Mouse (Mus musculus): Measurements from ENCODE around the gene Gpr26. TPM values are rescaled to one million over a fixed set of nuclear protein-coding genes. Genes with fewer than 3 reads are reported as not detected.

Gpr26 gene
- polyA plus RNA-seq, 1 experiment from 2014 or later = 3.0 TPM

- peak; percentile 86 for ATAC-seq
Measured at GRCm38 (mm10) chr7:132012969-132013679, 46.9 kb downstream of the Gpr26 start.

GRCm38 (mm10) chr7:132013970-132014369, 47.7 kb downstream of the Gpr26 start:
- Histone ChIP-seq H3K36me3 (ENCODE audit: control insufficient read depth, insufficient read depth, low read length) (no peaks in the 10 kb centered on the region), H3K4me2 (ENCODE audit: low read length) (no peak overlapping the region), H3K9me3 (replicated peaks; ENCODE audit: control insufficient read depth, low read length, poor library complexity, severe bottlenecking) (no peaks in the 10 kb centered on the region), H3K4me3 (ENCODE audit: low read depth, low read length) (no peak overlapping the region), H3K27me3 (ENCODE audit: control insufficient read depth, insufficient read depth, low read depth, low read length) (no peaks in the 10 kb centered on the region), H3K27ac (ENCODE audit: low read length) (peak overlapping the region; percentile 50; the same call in 1 of the 2 replicates), H3K9ac (ENCODE audit: low read depth, low read length) (no peak overlapping the region), H3K4me1 (ENCODE audit: control insufficient read depth, insufficient read depth, low read length) (peaks cover 10% of the 10 kb centered on the region)
- no peak for ATAC-seq
- WGBS = 84% methylated on average over 5 of the region's 5 CpGs

More at GRCm38 (mm10) chr7:132012969-132013679, 46.9 kb downstream of the Gpr26 start:
- Histone ChIP-seq H3K9me3 (replicated peaks; ENCODE audit: control insufficient read depth, low read length, poor library complexity, severe bottlenecking) (no peaks in the 10 kb centered on the region), H3K36me3 (ENCODE audit: control insufficient read depth, insufficient read depth, low read length) (no peaks in the 10 kb centered on the region), H3K27me3 (ENCODE audit: control insufficient read depth, insufficient read depth, low read depth, low read length) (no peaks in the 10 kb centered on the region), H3K9ac (ENCODE audit: low read depth, low read length) (no peak overlapping the region), H3K4me2 (ENCODE audit: low read length) (no peak overlapping the region), H3K27ac (ENCODE audit: low read length) (peak overlapping the region; percentile 50), H3K4me1 (ENCODE audit: control insufficient read depth, insufficient read depth, low read length) (peaks cover 10% of the 10 kb centered on the region), H3K4me3 (ENCODE audit: low read depth, low read length) (no peak overlapping the region)
- WGBS = 24% methylated on average over 1 of the region's 1 CpGs

- Histone ChIP-seq H3K4me2 (ENCODE audit: low read length) (no peak overlapping the region), H3K4me3 (ENCODE audit: low read depth, low read length) (no peak overlapping the region), H3K36me3 (ENCODE audit: control insufficient read depth, insufficient read depth, low read length) (no peaks in the 10 kb centered on the region), H3K9ac (ENCODE audit: low read depth, low read length) (no peak overlapping the region), H3K9me3 (replicated peaks; ENCODE audit: control insufficient read depth, low read length, poor library complexity, severe bottlenecking) (no peaks in the 10 kb centered on the region), H3K27ac (ENCODE audit: low read length) (no peak overlapping the region), H3K27me3 (ENCODE audit: control insufficient read depth, insufficient read depth, low read depth, low read length) (no peaks in the 10 kb centered on the region), H3K4me1 (ENCODE audit: control insufficient read depth, insufficient read depth, low read length) (peaks cover 10% of the 10 kb centered on the region)
- no peak for ATAC-seq
- WGBS = 18% methylated on average over 3 of the region's 3 CpGs
Measured at GRCm38 (mm10) chr7:132015193-132015592, 48.9 kb downstream of the Gpr26 start.

- no peak for ATAC-seq
- WGBS = 69% methylated on average over 3 of the region's 3 CpGs
Measured at GRCm38 (mm10) chr7:132015933-132016332, 49.7 kb downstream of the Gpr26 start.

GRCm38 (mm10) chr7:132025591-132025990, 59.3 kb downstream of the Gpr26 start:
- H3K4me2 ChIP-seq (ENCODE audit: low read length) = no peak overlapping the region
- no peak overlapping the region for H3K27ac ChIP-seq (ENCODE audit: low read length)
- no peak overlapping the region for H3K4me3 ChIP-seq (ENCODE audit: low read depth, low read length)
- H3K9ac ChIP-seq (ENCODE audit: low read depth, low read length) = no peak overlapping the region
- H3K9me3 ChIP-seq (replicated peaks; ENCODE audit: control insufficient read depth, low read length, poor library complexity, severe bottlenecking) = no peaks in the 10 kb centered on the region
- WGBS = 66% methylated on average over 6 of the region's 6 CpGs
- H3K27me3 ChIP-seq (ENCODE audit: control insufficient read depth, insufficient read depth, low read depth, low read length) = no peaks in the 10 kb centered on the region
- H3K36me3 ChIP-seq (ENCODE audit: control insufficient read depth, insufficient read depth, low read length) = no peaks in the 10 kb centered on the region
- no peaks in the 10 kb centered on the region for H3K4me1 ChIP-seq (ENCODE audit: control insufficient read depth, insufficient read depth, low read length)
- ATAC-seq = no peak

More at GRCm38 (mm10) chr7:132015933-132016332, 49.7 kb downstream of the Gpr26 start:
- H3K27ac ChIP-seq (ENCODE audit: low read length) = no peak overlapping the region
- H3K27me3 ChIP-seq (ENCODE audit: control insufficient read depth, insufficient read depth, low read depth, low read length) = no peaks in the 10 kb centered on the region
- no peak overlapping the region for H3K4me3 ChIP-seq (ENCODE audit: low read depth, low read length)
- no peaks in the 10 kb centered on the region for H3K36me3 ChIP-seq (ENCODE audit: control insufficient read depth, insufficient read depth, low read length)
- H3K4me2 ChIP-seq (ENCODE audit: low read length) = no peak overlapping the region
- no peaks in the 10 kb centered on the region for H3K9me3 ChIP-seq (replicated peaks; ENCODE audit: control insufficient read depth, low read length, poor library complexity, severe bottlenecking)
- peaks cover 10% of the 10 kb centered on the region for H3K4me1 ChIP-seq (ENCODE audit: control insufficient read depth, insufficient read depth, low read length)
- no peak overlapping the region for H3K9ac ChIP-seq (ENCODE audit: low read depth, low read length)

GRCm38 (mm10) chr7:132026671-132027070, 60.4 kb downstream of the Gpr26 start:
- no peak overlapping the region for H3K4me3 ChIP-seq (ENCODE audit: low read depth, low read length)
- H3K27me3 ChIP-seq (ENCODE audit: control insufficient read depth, insufficient read depth, low read depth, low read length) = no peaks in the 10 kb centered on the region
- no peaks in the 10 kb centered on the region for H3K9me3 ChIP-seq (replicated peaks; ENCODE audit: control insufficient read depth, low read length, poor library complexity, severe bottlenecking)
- H3K4me2 ChIP-seq (ENCODE audit: low read length) = no peak overlapping the region
- ATAC-seq = no peak
- H3K9ac ChIP-seq (ENCODE audit: low read depth, low read length) = no peak overlapping the region
- no peak overlapping the region for H3K27ac ChIP-seq (ENCODE audit: low read length)
- 73% methylated on average over 6 of the region's 6 CpGs for WGBS
- H3K36me3 ChIP-seq (ENCODE audit: control insufficient read depth, insufficient read depth, low read length) = no peaks in the 10 kb centered on the region
- H3K4me1 ChIP-seq (ENCODE audit: control insufficient read depth, insufficient read depth, low read length) = no peaks in the 10 kb centered on the region

DNA sequence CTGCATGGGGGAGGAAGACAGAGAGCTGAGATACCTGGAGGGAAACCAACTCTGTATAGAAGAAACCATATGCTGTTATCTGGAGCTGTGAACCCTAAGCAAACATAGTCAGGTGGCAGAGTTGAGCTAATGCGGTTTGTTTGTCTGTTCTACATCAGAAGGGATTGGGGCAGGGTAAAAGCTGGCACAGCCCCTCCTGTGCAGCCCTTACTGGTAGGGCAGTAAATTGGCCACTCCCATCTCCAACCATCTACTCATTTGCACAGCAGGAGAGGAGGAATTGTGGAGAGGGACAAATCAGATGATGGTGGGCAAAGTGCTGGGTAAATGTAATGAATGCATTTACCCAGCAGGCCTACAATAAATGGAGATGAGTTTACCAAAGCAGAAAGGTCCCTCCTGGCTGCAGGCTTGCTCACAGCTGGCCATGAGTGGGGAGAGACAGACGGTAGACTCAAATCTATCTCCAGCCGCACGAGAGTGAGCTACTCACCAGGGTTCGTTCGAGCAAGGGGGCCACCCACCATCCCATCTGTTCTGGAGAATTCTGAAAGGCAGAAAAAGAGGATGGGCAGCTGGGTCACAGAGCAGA, 65.8 kb downstream of the Gpr26 start:
- WGBS = 56% methylated on average over 6 of the region's 6 CpGs
- Histone ChIP-seq H3K36me3 (ENCODE audit: control insufficient read depth, insufficient read depth, low read length) (no peaks in the 10 kb centered on the region), H3K9me3 (replicated peaks; ENCODE audit: control insufficient read depth, low read length, poor library complexity, severe bottlenecking) (no peaks in the 10 kb centered on the region), H3K4me1 (ENCODE audit: control insufficient read depth, insufficient read depth, low read length) (no peaks in the 10 kb centered on the region; the same call in 1 of the 2 replicates), H3K4me3 (ENCODE audit: low read depth, low read length) (no peak overlapping the region), H3K27ac (ENCODE audit: low read length) (no peak overlapping the region), H3K27me3 (ENCODE audit: control insufficient read depth, insufficient read depth, low read depth, low read length) (no peaks in the 10 kb centered on the region), H3K9ac (ENCODE audit: low read depth, low read length) (no peak overlapping the region), H3K4me2 (ENCODE audit: low read length) (no peak overlapping the region)
- no peak for ATAC-seq

Other genes starting within 250 kb of the Gpr26 start
- gene Cpxm2, start 188.3 kb downstream of the Gpr26 start, polyA plus RNA-seq (2015; fragmentation: Nextera tagmentation; extraction: Ambion mirVana) = 1.3 and 1.6 TPM in 2 replicates